Mouse (Mus musculus) stomach, embryonic 14.5 days (tissue): ENCODE measurements around the gene Gadd45g. TPM values are rescaled to one million over a fixed set of nuclear protein-coding genes. Genes with fewer than 3 reads are reported as not detected.

Experiments used
- ATAC-seq: fragments of 200-750 bp; cut with Nextera tagmentation; 2 replicates; pipeline ENCODE4 v1.8.0; 2017; ENCODE audit warnings: low read depth, moderate TSS enrichment; ENCODE audit not compliant: insufficient number of reproducible peaks, insufficient read depth, low FRiP score
- H3K27ac ChIP-seq: fragments of 300-500 bp; sonication (generic); 2 replicates; pipeline ENCODE4 v1.5.1; 2014; ENCODE audit warnings: mild to moderate bottlenecking, low read length, moderate library complexity, mixed read lengths
- H3K27me3 ChIP-seq: fragments of 300-500 bp; sonication (generic); 2 replicates; pipeline ENCODE4 v1.6.1; 2014; ENCODE audit warnings: low read length, control low read depth, mixed read lengths; ENCODE audit not compliant: control insufficient read depth, insufficient read depth
- H3K36me3 ChIP-seq: fragments of 300-500 bp; sonication (generic); 2 replicates; pipeline ENCODE4 v1.6.1; 2014; ENCODE audit warnings: mild to moderate bottlenecking, control low read depth, low read length, moderate library complexity, mixed read lengths; ENCODE audit not compliant: control insufficient read depth, insufficient read depth
- H3K4me1 ChIP-seq: fragments of 300-500 bp; sonication (generic); 2 replicates; pipeline ENCODE4 v1.6.1; 2014; ENCODE audit warnings: low read length, control low read depth, mixed read lengths; ENCODE audit not compliant: control insufficient read depth, insufficient read depth
- H3K4me2 ChIP-seq: fragments of 300-500 bp; sonication (generic); replicated peaks from 2 replicates; pipeline ENCODE4 v1.6.1; 2014; ENCODE audit warnings: low read depth, low read length, control low read depth
- H3K4me3 ChIP-seq: fragments of 300-500 bp; sonication (generic); 2 replicates; pipeline ENCODE4 v1.5.1; 2014; ENCODE audit warnings: low read depth, low read length, control low read depth
- H3K9ac ChIP-seq: fragments of 300-500 bp; sonication (generic); replicated peaks from 2 replicates; pipeline ENCODE4 v1.6.1; 2014; ENCODE audit warnings: low read depth, mild to moderate bottlenecking, control low read depth, low read length, moderate library complexity, mixed read lengths
- H3K9me3 ChIP-seq: fragments of 300-500 bp; sonication (generic); 2 replicates; pipeline ENCODE4 v1.6.1; 2016; ENCODE audit warnings: low read depth, low read length, control low read depth; ENCODE audit not compliant: control insufficient read depth
- WGBS: fragments of 180-500 bp; shearing (Covaris S2); extraction: QIAGEN DNeasy Blood & Tissue Kit; methylation state at CpG from one replicate; pipeline ENCODE4 v1.1.7; 2014; 5-methylcytosine and 5-hydroxymethylcytosine counted together
- polyA plus RNA-seq: library from polyadenylated mRNA; unstranded; fragments of >200 nt; fragmentation: Nextera tagmentation; extraction: Ambion mirVana; gene quantifications from 2 replicates; pipeline ENCODE4 v1.2.1, GENCODE M21; 2014

Gadd45g gene
- polyA plus RNA-seq, 1 experiment from 2014 or later: 22.9 TPM

DNA sequence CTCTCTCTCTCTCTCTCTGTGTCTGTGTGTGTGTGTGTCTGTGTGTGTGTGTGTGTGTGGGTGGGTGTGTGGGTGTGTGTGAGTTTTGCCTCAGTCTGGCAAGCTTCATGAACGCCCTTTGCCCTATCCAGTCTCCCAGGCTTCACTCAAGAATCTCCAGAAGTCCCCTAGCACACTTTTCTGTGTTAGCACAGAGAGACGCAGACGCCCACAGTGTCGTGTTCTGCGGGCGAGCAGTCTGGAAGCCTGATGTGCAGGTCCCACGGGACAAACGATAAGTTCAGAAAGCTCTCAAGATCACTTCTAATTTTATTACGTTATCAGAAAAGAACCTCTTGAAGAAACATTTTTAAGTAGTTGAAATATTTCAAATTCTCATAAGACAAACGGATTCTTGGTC is 1.4 kb upstream of the Gadd45g start:
- H3K4me3 ChIP-seq: peak overlapping the region; percentile 59; the same call in 1 of the 2 replicates
- H3K27me3 ChIP-seq: 0 out of 2 replicates have a peak, but pooled peaks cover 7% of the 10 kb centered on the region
- peaks cover 20% of the 10 kb centered on the region for H3K4me1 ChIP-seq
- no peak for ATAC-seq
- no peak overlapping the region for H3K9ac ChIP-seq
- peak overlapping the region; percentile 97 for H3K4me2 ChIP-seq
- no peaks in the 10 kb centered on the region for H3K9me3 ChIP-seq
- no peaks in the 10 kb centered on the region for H3K36me3 ChIP-seq
- WGBS: 14% methylated on average over 10 of the region's 10 CpGs
- no peak overlapping the region for H3K27ac ChIP-seq

DNA sequence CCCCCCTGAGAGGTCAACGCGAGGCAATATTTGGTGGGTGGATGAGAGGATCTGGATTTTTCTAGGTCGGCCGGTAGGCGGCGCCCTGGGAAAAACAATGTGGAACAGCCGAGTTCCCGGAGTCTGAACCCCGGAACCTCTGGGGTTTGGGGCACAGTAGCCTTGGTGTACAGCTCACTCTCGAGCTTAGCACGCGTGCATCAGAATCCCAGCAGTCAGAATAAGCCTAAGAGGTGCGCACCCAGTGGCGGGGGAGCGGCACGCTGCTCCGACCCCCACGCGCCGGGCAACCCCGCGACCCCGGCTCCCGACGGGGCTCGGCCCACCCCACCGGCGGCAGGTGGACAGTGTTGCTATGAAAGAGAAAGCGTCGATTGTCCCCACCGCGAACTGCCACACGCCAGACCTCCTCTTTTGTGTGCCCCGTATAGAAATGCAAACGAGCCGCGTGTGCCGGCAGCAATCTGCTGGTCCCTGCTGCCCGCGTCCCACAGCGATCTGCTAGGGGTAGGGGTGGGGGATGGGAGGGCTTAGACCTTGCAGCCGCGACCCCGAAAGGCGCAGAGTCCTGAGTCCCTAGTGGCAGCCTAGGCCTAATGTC is 787 bp upstream of the Gadd45g start:
- H3K27me3 ChIP-seq: 0 out of 2 replicates have a peak, but pooled peaks cover 5% of the 10 kb centered on the region
- no peaks in the 10 kb centered on the region for H3K36me3 ChIP-seq
- H3K27ac ChIP-seq: peak overlapping the region; percentile 77
- peak overlapping the region; percentile 97 for H3K4me2 ChIP-seq
- WGBS: 0% methylated on average over 45 of the region's 45 CpGs
- peak overlapping the region; percentile 59 for H3K4me3 ChIP-seq
- peaks cover 20% of the 10 kb centered on the region for H3K4me1 ChIP-seq
- no peaks in the 10 kb centered on the region for H3K9me3 ChIP-seq
- H3K9ac ChIP-seq: peak overlapping the region; percentile 52; the same call in 1 of the 2 replicates
- ATAC-seq: peak; percentile 31; the same call in 1 of the 2 replicates

DNA sequence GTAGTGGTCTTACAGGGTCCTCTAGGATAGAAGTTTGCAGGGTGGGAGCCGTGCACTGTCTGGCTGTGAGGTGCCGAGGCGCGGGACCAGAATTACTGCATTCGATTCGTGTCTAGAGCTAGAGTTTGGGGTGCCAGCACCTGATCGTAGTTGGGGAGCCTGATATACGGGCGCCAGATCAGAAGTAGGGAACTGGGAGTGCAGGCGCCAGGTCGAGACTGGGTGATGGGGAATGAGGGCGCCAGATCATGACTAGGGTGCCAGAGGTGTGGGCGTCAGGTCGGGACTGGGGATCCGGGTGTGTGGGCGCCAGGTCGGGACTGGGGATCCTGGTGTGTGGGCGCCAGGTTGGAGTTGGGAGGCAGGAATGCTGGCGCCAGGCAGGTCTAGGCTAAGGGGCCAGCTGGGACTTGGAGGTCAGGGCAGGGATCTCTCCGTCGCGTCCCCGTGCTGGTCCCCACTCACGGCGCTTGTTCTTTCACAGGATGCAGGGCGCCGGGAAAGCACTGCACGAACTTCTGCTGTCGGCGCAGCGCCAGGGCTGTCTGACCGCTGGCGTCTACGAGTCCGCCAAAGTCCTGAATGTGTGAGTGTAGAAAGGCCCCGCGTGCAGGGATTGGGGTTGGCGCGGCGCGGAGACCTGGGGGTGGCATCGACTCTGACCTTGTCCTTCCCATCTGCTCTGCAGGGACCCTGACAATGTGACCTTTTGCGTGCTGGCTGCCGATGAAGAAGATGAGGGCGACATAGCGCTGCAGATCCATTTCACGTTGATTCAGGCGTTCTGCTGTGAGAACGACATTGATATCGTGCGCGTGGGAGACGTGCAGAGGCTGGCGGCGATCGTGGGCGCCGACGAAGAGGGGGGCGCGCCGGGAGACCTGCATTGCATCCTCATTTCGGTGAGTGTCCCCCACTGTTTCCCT is 653 bp downstream of the Gadd45g start:
- under 1% methylated on average over 63 of the region's 63 CpGs for WGBS
- H3K4me2 ChIP-seq: peak overlapping the region; percentile 97
- no peaks in the 10 kb centered on the region for H3K27me3 ChIP-seq
- H3K27ac ChIP-seq: peak overlapping the region; percentile 79; the same call in 1 of the 2 replicates
- H3K4me1 ChIP-seq: peaks cover 20% of the 10 kb centered on the region
- peak; percentile 9; the same call in 1 of the 2 replicates for ATAC-seq
- H3K4me3 ChIP-seq: peak overlapping the region; percentile 59
- H3K9me3 ChIP-seq: no peaks in the 10 kb centered on the region
- H3K9ac ChIP-seq: peak overlapping the region; percentile 65
- H3K36me3 ChIP-seq: no peaks in the 10 kb centered on the region

DNA sequence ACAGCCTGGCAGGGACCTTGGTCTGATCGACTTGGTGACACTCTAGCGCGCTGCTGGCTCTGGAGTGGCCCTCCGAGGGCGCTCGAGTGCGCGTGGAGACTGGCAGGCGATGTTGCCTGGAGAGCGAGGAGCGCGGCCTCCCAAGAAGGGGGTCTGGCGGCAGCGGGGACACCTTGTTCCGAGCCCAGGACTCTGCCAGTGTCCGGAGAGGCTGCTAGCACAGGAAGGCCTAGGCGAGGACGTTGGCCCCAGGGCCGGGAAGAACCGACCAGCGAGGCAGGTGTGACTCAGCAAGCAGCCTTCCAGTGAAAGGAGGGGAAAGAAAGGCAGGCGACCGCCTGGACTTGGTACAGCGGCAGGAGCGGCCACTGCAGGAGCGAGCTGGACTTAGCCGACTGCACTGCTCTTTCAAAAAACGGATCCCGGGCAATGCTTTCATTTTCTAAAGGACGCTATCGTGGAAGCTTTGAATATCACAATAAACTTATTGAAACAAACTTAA is 1.6 kb downstream of the Gadd45g start:
- peak overlapping the region; percentile 97 for H3K4me2 ChIP-seq
- H3K9me3 ChIP-seq: no peaks in the 10 kb centered on the region
- H3K4me1 ChIP-seq: peaks cover 25% of the 10 kb centered on the region
- peak overlapping the region; percentile 59 for H3K4me3 ChIP-seq
- under 1% methylated on average over 31 of the region's 31 CpGs for WGBS
- H3K27me3 ChIP-seq: no peaks in the 10 kb centered on the region
- peak overlapping the region; percentile 65; the same call in 1 of the 2 replicates for H3K9ac ChIP-seq
- H3K27ac ChIP-seq: peak overlapping the region; percentile 79
- no peak for ATAC-seq
- H3K36me3 ChIP-seq: no peaks in the 10 kb centered on the region

DNA sequence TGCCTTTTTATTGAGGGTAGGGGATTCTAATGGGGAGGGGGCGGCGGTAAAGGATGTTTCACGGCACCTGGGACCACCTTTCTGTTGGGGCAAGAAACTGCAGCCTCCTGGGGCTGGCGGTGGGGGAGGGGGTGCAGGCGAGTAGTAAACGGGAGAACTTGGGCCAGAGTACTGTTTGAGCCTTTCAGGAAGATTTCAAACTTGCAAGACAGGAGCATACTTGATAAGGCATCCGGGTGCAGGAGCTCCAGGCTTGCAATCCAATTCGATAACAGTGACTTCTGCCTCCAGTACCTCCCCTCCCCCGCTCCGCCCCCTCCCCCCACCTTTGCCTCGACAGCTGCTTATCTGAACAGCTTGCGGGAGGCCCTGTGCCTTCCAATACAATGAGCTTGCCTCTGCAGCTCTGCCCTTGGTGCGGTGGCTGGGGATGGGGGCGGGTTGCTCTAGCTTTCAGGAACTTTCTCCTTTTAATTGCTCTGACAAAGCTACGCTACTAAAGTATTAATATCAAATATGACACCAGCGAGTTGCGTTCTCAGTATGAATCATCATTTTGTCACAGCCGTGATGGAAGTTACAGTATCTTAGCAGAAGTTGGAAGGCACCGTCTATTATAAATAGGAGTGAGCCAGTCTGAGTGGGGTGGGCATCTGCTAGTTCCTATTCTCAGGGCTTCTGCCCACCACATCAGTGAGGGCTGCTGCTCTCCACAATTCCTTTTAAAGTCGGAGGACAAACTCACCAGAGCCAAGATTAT is 2.2 kb downstream of the Gadd45g start:
- H3K9me3 ChIP-seq: no peaks in the 10 kb centered on the region
- peak overlapping the region; percentile 65; the same call in 1 of the 2 replicates for H3K9ac ChIP-seq
- peak; percentile 31; the same call in 1 of the 2 replicates for ATAC-seq
- H3K4me3 ChIP-seq: peak overlapping the region; percentile 59
- 2% methylated on average over 20 of the region's 20 CpGs for WGBS
- H3K27ac ChIP-seq: peak overlapping the region; percentile 79
- no peaks in the 10 kb centered on the region for H3K27me3 ChIP-seq
- H3K36me3 ChIP-seq: no peaks in the 10 kb centered on the region
- H3K4me2 ChIP-seq: peak overlapping the region; percentile 97
- peaks cover 30% of the 10 kb centered on the region for H3K4me1 ChIP-seq

DNA sequence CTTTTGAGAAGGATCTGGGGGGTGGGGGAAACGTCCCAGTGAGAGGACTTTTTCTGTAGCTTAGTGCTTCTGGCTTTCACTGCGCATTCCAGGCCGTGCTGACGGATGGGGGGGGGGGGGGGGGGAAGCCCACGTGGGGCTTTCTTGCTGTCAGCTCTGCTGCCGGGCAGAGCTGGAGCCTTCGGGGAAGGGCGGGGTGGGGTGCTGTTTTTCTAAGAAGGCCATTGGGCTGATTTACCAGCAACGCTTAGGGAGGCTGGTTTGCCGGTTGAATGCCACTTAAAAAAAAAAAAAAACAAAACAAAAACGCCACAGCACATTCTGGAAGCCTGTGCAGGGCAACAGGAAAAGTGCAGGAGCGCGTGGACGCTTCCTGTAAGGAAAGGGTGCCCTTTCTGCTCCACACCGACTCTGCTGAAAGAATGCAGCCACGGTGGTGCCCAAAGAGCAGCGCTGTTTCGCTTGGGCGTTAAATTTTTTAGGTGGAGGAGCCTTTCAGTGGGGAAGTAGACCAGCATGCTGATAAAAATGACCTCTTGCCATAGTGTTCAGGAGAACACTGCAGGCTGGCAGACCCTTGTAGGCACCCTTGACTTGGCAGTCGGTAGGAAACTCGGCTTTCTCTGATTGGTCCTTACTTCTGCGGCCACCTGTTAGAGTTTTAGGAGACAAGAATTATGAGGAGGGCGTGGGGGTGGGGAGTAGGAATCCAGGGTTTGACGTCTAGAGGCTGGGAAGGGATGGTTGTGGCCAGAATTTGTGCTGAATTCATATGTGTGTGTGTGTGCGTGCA is 3.0 kb downstream of the Gadd45g start:
- H3K4me1 ChIP-seq: peaks cover 33% of the 10 kb centered on the region
- 0 out of 2 replicates have a peak overlapping the region, but pooled peaks have one; percentile 1 for H3K4me3 ChIP-seq
- ATAC-seq: no peak
- WGBS: 4% methylated on average over 24 of the region's 25 CpGs
- H3K9ac ChIP-seq: peak overlapping the region; percentile 6; the same call in 1 of the 2 replicates
- no peaks in the 10 kb centered on the region for H3K36me3 ChIP-seq
- H3K27ac ChIP-seq: peak overlapping the region; percentile 79
- H3K4me2 ChIP-seq: peak overlapping the region; percentile 97
- no peaks in the 10 kb centered on the region for H3K9me3 ChIP-seq
- no peaks in the 10 kb centered on the region for H3K27me3 ChIP-seq

DNA sequence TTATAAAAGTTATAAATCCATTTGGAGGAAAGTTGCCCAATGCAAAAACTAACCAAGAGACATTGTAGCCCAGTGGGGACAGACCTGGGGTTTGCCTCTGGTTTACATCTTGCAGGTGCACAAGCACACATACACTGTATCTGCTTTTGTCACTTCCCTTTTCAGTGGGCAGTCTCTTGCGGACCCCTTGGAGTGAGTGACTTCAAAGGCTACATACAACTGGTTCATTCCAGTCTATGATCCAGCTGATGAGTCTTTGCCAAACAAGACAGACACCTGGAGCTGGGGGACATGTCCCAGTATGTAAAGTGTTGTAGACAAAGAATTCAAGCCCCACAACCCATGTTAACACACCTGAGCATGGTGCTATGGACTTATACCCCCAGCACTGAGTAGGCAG is 4.1 kb downstream of the Gadd45g start:
- Histone ChIP-seq H3K4me2 (no peak overlapping the region), H3K9ac (no peak overlapping the region), H3K27me3 (no peaks in the 10 kb centered on the region), H3K36me3 (no peaks in the 10 kb centered on the region), H3K4me1 (peaks cover 29% of the 10 kb centered on the region), H3K4me3 (no peak overlapping the region), H3K9me3 (no peaks in the 10 kb centered on the region), H3K27ac (no peak overlapping the region)
- whole genome bisulfite sequencing: 72% methylated on average over 1 of the region's 1 CpGs
- ATAC-seq: no peak
